Mouse (Mus musculus): ENCODE results near the gene Gm3424. TPM values are rescaled to one million over a fixed set of nuclear protein-coding genes. Genes with fewer than 3 reads are reported as not detected.

The Gm3424 gene
- not detected in 2 replicates for polyA plus RNA-seq (2012; rRNA removed)

GRCm38 (mm10) chr14:5830229-5830628 lies at the start of gene Gm3424:
Gm3424 (minus strand) TSS chr14:5830329.

GRCm38 (mm10) chr14:5807882-5808281 lies 22.2 kb downstream of the Gm3424 start, which contains the start of gene Gm3383:
Gm3383 (minus strand) TSS chr14:5807982.

Other genes with a start within 250 kb of the Gm3424 start
- gene Gm8265, start 197.3 kb downstream of the Gm3424 start, polyA plus RNA-seq (2012; rRNA removed) = not detected in 2 replicates
- not detected in 2 replicates for gene Gm9603, start 142.9 kb downstream of the Gm3424 start, polyA plus RNA-seq (2012; rRNA removed)
- gene Gm3373, start 88.8 kb downstream of the Gm3424 start, polyA plus RNA-seq (2012; rRNA removed) = 0.03 TPM in 1 of 2 replicates, not detected in the other
- gene Gm3383, start 22.3 kb downstream of the Gm3424 start, polyA plus RNA-seq (2012; rRNA removed) = 0.05 and 0.07 TPM in 2 replicates
- gene Gm8237, start 50.1 kb upstream of the Gm3424 start, polyA plus RNA-seq (2012; rRNA removed) = not detected in 2 replicates
- gene Gm3248, start 131.4 kb upstream of the Gm3424 start, polyA plus RNA-seq (2012; rRNA removed) = 0.02 and 0.05 TPM in 2 replicates
- gene Gm3453, start 148.8 kb upstream of the Gm3424 start, polyA plus RNA-seq (2012; rRNA removed) = not detected in 2 replicates
- gene Gm6337, start 227.9 kb upstream of the Gm3424 start, polyA plus RNA-seq (2012; rRNA removed) = not detected in 2 replicates

Data from liver, embryonic 14 days (tissue).